Mouse (Mus musculus) lung, adult 2 months (tissue): ENCODE data around the gene Pign.

Source experiments
- CTCF ChIP-seq: fragments of 200-500 bp; IDR thresholded peaks from 2 replicates; pipeline ENCODE4 v1.5.1; 2011; ENCODE audit warnings: mild to moderate bottlenecking, low read length, control low read depth; ENCODE audit not compliant: insufficient read depth
- POLR2A ChIP-seq: fragments of 200-500 bp; IDR thresholded peaks from 2 replicates; pipeline ENCODE4 v1.6.1; 2011; ENCODE audit warnings: low read depth, mild to moderate bottlenecking, control low read depth, low read length, borderline replicate concordance; ENCODE audit errors: extremely low read depth

GRCm38 (mm10) chr1:105543051-105543450 lies 120.4 kb downstream of the Pign start:
- TF ChIP-seq CTCF (no peak), POLR2A (no peak)
